Mouse (Mus musculus) intestine, embryonic 16.5 days (tissue): ENCODE data around the gene Flt1. TPM values are rescaled to one million over a fixed set of nuclear protein-coding genes. Genes with fewer than 3 reads are reported as not detected.

Experiments
- ATAC-seq: fragments of 200-750 bp; cut with Nextera tagmentation; 2 replicates; pipeline ENCODE4 v1.8.0; 2017; ENCODE audit warnings: moderate TSS enrichment, moderate library complexity
- H3K27ac ChIP-seq: fragments of 300-500 bp; sonication (generic); 2 replicates; pipeline ENCODE4 v1.5.1; 2014; ENCODE audit warnings: mild to moderate bottlenecking, low read length
- H3K27me3 ChIP-seq: fragments of 300-500 bp; sonication (generic); replicated peaks from 2 replicates; pipeline ENCODE4 v1.6.1; 2014; ENCODE audit warnings: low read length, control low read depth, mixed read lengths; ENCODE audit not compliant: control insufficient read depth, insufficient read depth
- H3K36me3 ChIP-seq: fragments of 300-500 bp; sonication (generic); 2 replicates; pipeline ENCODE4 v1.6.1; 2014; ENCODE audit warnings: low read length, control low read depth; ENCODE audit not compliant: control insufficient read depth, insufficient read depth
- H3K4me1 ChIP-seq: fragments of 300-500 bp; sonication (generic); 2 replicates; pipeline ENCODE4 v1.6.1; 2014; ENCODE audit warnings: low read length, control low read depth, mixed read lengths; ENCODE audit not compliant: control insufficient read depth, insufficient read depth
- H3K4me2 ChIP-seq: fragments of 300-500 bp; sonication (generic); 2 replicates; pipeline ENCODE4 v1.6.1; 2014; ENCODE audit warnings: low read depth, low read length, control low read depth
- H3K4me3 ChIP-seq: fragments of 300-500 bp; sonication (generic); 2 replicates; pipeline ENCODE4 v1.5.1; 2014; ENCODE audit warnings: mild to moderate bottlenecking, low read length
- H3K9ac ChIP-seq: fragments of 300-500 bp; sonication (generic); 2 replicates; pipeline ENCODE4 v1.6.1; 2014; ENCODE audit warnings: low read depth, low read length
- H3K9me3 ChIP-seq: fragments of 300-500 bp; sonication (generic); 2 replicates; pipeline ENCODE4 v1.6.1; 2016; ENCODE audit warnings: low read length, control low read depth; ENCODE audit not compliant: control insufficient read depth
- WGBS: fragments of 180-500 bp; shearing (Covaris S2); extraction: QIAGEN DNeasy Blood & Tissue Kit; methylation state at CpG from one replicate; pipeline ENCODE4 v1.1.7; 2014; 5-methylcytosine and 5-hydroxymethylcytosine counted together
- polyA plus RNA-seq: library from polyadenylated mRNA; unstranded; fragments of >200 nt; fragmentation: Nextera tagmentation; extraction: Ambion mirVana; gene quantifications from 2 replicates; pipeline ENCODE4 v1.2.1, GENCODE M21; 2015

Flt1 gene
- polyA plus RNA-seq, 1 experiment from 2014 or later = 9.7 TPM

- Histone ChIP-seq H3K36me3 (no peaks in the 10 kb centered on the region), H3K9me3 (0 out of 2 replicates have a peak, but pooled peaks cover 2% of the 10 kb centered on the region), H3K4me3 (peak overlapping the region; percentile 24), H3K4me1 (peaks cover 9% of the 10 kb centered on the region), H3K9ac (peak overlapping the region; percentile 16; the same call in 1 of the 2 replicates), H3K4me2 (peak overlapping the region; percentile 42), H3K27ac (0 out of 2 replicates have a peak overlapping the region, but pooled peaks have one; percentile 15), H3K27me3 (peaks cover 10% of the 10 kb centered on the region)
- peak; percentile 40; the same call in 1 of the 2 replicates for ATAC-seq
- 1% methylated on average over 25 of the region's 25 CpGs for WGBS
Measured at GRCm38 (mm10) chr5:147752914-147753341, 27.1 kb upstream of the Flt1 start.

- peak; percentile 75 for ATAC-seq
- WGBS = under 1% methylated on average over 28 of the region's 28 CpGs
- no peak overlapping the region for H3K27ac ChIP-seq
Measured at GRCm38 (mm10) chr5:147751673-147752130, 25.9 kb upstream of the Flt1 start.

DNA sequence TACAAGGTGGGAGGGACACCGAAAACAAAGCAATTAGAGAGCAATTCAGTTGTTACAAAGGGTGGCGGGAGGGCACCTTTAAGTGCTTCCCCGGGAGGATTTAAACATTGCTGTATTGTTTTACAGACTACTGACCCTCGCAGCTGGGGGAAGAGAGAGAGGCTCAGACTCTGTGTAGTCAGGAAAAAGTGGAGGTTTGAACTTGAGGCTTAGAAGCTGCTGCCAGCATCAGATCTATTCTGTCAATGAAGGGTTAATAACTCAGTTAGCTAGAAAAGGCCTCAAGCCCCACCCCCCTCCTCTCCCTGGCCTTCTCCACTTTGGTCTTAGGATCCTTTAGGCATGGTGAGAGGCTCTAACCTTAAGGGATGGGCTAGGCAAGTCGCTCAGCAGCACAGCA, 24.2 kb upstream of the Flt1 start:
- Histone ChIP-seq H3K4me2 (no peak overlapping the region), H3K4me1 (peaks cover 9% of the 10 kb centered on the region), H3K9me3 (0 out of 2 replicates have a peak, but pooled peaks cover 2% of the 10 kb centered on the region), H3K27me3 (peaks cover 10% of the 10 kb centered on the region), H3K9ac (no peak overlapping the region), H3K27ac (no peak overlapping the region), H3K4me3 (no peak overlapping the region), H3K36me3 (no peaks in the 10 kb centered on the region)
- no peak for ATAC-seq
- WGBS = 20% methylated on average over 5 of the region's 5 CpGs

More at GRCm38 (mm10) chr5:147751673-147752130, 25.9 kb upstream of the Flt1 start:
- H3K27me3 ChIP-seq = peaks cover 10% of the 10 kb centered on the region
- 0 out of 2 replicates have a peak, but pooled peaks cover 2% of the 10 kb centered on the region for H3K9me3 ChIP-seq
- H3K9ac ChIP-seq = no peak overlapping the region
- H3K4me3 ChIP-seq = peak overlapping the region; percentile 17
- peaks cover 9% of the 10 kb centered on the region for H3K4me1 ChIP-seq
- H3K4me2 ChIP-seq = peak overlapping the region; percentile 42
- no peaks in the 10 kb centered on the region for H3K36me3 ChIP-seq

DNA sequence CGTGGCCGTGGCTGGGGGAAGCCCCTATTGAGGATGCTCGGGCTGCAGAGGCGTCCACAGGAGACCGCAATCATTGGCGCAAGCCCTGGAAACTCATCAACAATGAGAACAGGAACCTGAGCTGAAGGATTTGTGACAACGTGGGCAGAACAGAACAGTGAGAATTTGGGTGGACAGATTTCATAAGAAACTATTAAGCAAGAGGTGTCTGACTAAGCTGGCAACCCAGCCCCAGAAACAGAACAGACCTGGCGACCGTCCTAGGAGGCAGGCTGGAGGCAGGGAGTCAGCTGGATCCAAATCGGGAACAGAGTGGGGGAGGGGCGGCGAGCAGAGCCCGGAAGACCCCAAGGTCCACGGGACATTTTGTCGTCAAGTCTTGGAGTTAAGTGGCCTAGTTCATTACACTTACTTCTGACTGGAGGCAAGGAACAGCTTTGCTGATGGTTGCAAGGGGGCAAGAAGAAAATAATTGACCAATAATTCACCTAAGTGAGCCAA, 22.3 kb upstream of the Flt1 start:
- Histone ChIP-seq H3K4me3 (no peak overlapping the region), H3K36me3 (no peaks in the 10 kb centered on the region), H3K9ac (no peak overlapping the region), H3K4me1 (peaks cover 7% of the 10 kb centered on the region), H3K4me2 (peak overlapping the region; percentile 16; the same call in 1 of the 2 replicates), H3K27me3 (peaks cover 8% of the 10 kb centered on the region), H3K27ac (no peak overlapping the region), H3K9me3 (no peaks in the 10 kb centered on the region)
- ATAC-seq = no peak
- 13% methylated on average over 15 of the region's 15 CpGs for WGBS

DNA sequence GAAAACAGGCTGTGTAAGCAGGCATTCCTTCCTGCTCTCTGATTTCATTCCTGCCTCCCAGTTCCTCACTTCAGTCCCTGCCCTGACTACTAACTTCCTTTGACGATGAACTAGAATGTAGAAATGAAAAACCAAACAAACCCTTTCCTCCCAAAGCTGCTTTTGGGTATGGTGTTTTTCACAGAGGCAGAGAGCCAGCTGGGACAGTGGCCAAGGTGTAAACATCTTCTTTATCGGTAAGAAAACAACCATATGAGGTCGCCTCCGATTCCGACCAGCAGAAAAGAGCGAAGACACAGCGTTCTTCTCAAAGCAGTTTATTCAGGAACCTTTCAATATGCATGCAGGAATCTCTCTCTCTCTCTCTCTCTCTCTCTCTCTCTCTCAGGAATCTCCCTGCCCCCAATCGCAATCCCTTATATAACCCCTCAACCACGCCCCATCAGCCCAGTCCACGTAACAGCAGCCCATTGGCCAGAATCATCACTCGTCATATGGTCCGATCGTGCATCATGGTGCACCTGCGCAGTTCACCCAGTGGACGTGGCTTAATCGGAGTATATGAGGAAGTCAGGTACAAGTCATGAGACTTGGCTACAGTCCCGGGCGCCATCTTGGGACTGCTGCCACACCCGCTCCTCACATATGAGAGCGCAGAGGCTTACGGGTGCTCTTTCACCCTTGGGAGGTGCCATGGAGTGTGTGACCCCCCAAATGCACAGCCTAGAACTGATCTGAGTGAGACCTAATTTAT, 19.3 kb upstream of the Flt1 start:
- no peaks in the 10 kb centered on the region for H3K4me1 ChIP-seq
- no peaks in the 10 kb centered on the region for H3K9me3 ChIP-seq
- H3K27ac ChIP-seq = no peak overlapping the region
- H3K4me3 ChIP-seq = no peak overlapping the region
- H3K4me2 ChIP-seq = no peak overlapping the region
- no peak for ATAC-seq
- no peaks in the 10 kb centered on the region for H3K27me3 ChIP-seq
- WGBS = 83% methylated on average over 21 of the region's 21 CpGs
- H3K36me3 ChIP-seq = no peaks in the 10 kb centered on the region
- H3K9ac ChIP-seq = no peak overlapping the region

DNA sequence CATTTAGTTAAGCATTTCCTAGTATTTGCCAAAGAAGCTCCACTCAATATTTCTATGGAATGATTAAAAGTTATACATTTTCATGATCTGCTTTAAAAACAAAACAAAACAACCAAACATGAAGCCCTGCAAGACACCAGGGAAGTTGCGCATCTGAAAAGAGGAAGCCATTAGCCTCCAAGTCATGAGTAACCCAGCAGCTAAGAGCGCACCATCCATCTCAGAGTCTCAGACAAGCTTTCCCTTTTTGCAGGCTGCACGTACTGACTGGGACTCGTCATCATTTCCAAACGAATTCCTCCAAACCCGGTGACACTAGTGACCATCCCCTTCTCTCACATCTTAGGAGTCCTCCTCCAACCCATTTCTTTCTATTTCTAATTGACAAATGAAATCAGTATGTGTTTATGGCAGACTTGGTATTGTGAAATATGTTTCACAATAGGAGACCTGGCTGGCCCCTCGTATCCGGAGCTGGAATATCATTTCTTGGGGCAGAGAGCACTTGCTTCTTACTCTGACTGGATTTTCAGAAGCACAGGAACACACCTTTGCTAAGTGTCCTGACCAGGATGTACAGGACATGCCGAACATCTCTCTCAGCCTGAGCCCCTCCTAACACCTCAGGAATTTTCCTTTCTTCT, 16.8 kb upstream of the Flt1 start:
- H3K4me2 ChIP-seq = no peak overlapping the region
- H3K27ac ChIP-seq = no peak overlapping the region
- H3K9me3 ChIP-seq = no peaks in the 10 kb centered on the region
- no peak for ATAC-seq
- no peak overlapping the region for H3K4me3 ChIP-seq
- H3K27me3 ChIP-seq = no peaks in the 10 kb centered on the region
- H3K4me1 ChIP-seq = no peaks in the 10 kb centered on the region
- 82% methylated on average over 9 of the region's 9 CpGs for WGBS
- no peaks in the 10 kb centered on the region for H3K36me3 ChIP-seq
- no peak overlapping the region for H3K9ac ChIP-seq

- Histone ChIP-seq H3K36me3 (no peaks in the 10 kb centered on the region), H3K27me3 (no peaks in the 10 kb centered on the region)
Measured at GRCm38 (mm10) chr5:147736766-147737280, 11.0 kb upstream of the Flt1 start.

GRCm38 (mm10) chr5:147733682-147734081, 7.9 kb upstream of the Flt1 start:
- Histone ChIP-seq H3K4me1 (no peaks in the 10 kb centered on the region), H3K36me3 (no peaks in the 10 kb centered on the region), H3K9ac (no peak overlapping the region), H3K27ac (no peak overlapping the region), H3K27me3 (peaks cover 8% of the 10 kb centered on the region; the same call in 1 of the 2 replicates), H3K4me3 (no peak overlapping the region), H3K4me2 (no peak overlapping the region), H3K9me3 (no peaks in the 10 kb centered on the region)
- WGBS = 97% methylated on average over 1 of the region's 1 CpGs
- no peak for ATAC-seq

More at GRCm38 (mm10) chr5:147736766-147737280, 11.0 kb upstream of the Flt1 start:
- 66% methylated on average over 8 of the region's 8 CpGs for WGBS
- H3K4me2 ChIP-seq = no peak overlapping the region
- no peak overlapping the region for H3K9ac ChIP-seq
- H3K4me3 ChIP-seq = no peak overlapping the region
- H3K27ac ChIP-seq = no peak overlapping the region
- no peaks in the 10 kb centered on the region for H3K4me1 ChIP-seq
- H3K9me3 ChIP-seq = no peaks in the 10 kb centered on the region
- ATAC-seq = no peak

DNA sequence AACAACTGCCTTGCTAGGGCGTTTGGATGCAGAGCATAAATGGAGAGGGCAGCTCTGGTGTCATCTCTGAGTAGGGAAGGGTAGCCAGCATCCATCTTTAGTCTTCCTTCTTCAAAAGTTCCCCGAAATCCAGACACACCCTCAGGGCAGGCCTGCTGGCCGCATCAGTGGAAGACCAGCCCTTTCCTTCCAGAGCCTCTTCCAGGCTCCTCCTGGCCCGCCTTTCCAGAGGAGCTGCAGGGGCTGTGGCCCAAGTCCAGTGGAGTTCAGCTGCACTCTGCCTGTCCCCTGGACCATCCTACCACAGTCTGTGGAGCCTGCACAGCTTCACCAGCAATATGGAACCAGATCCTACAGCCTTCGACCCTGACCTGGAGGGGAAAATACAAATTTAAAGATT, 7.1 kb upstream of the Flt1 start:
- ATAC-seq = no peak
- 77% methylated on average over 5 of the region's 5 CpGs for WGBS
- H3K27ac ChIP-seq = no peak overlapping the region

More for the DNA sequence above, 7.1 kb upstream of the Flt1 start:
- Histone ChIP-seq H3K9me3 (no peaks in the 10 kb centered on the region), H3K4me2 (no peak overlapping the region), H3K4me1 (no peaks in the 10 kb centered on the region), H3K9ac (no peak overlapping the region), H3K27me3 (peaks cover 11% of the 10 kb centered on the region), H3K4me3 (no peak overlapping the region), H3K36me3 (no peaks in the 10 kb centered on the region)
